Comparison of ENCODE assay signal across 12 mouse cellular contexts in the genomic region with DNA sequence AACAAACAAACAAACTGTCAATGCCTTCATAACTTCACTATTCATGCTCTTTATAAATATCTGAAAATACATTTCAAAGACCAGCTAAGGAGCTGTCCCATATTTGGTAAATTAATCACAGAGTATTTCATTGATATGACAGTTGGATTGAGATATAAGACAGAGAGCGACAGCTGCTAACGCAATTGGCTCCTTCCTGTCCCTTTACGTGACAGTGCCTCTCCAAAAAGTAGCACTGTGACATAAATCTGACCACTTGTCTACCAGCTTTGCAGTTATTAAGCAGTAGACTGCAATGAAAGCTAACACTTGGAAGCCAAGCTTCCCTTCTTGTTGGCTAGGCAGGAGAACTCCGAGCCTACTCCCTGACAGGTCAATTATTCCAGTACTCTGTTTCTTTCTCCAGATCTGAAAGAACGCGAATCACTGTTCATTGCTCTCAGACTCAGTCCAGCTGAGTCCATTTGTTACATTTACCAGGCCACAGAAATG.
"Had no signal": no experiment of that assay in that cellular context is flagged by ENCODE, and none has a peak within 500 bp of the region (broad histone marks: within the 10 kb centered on the region; RNA-seq: fewer than 3 reads in every experiment).

No protein-coding gene starts in this region.

- H3K27me3 ChIP-seq: limb, embryonic 12.5 days; midbrain, embryonic 13.5 days; neural tube, embryonic 15.5 days had no signal

- H3K9ac ChIP-seq: limb, embryonic 12.5 days; liver, embryonic 14.5 days; midbrain, embryonic 13.5 days; neural tube, embryonic 15.5 days had no signal

- ATAC-seq: intestine, embryonic 16.5 days; midbrain, embryonic 13.5 days had no signal

- H3K4me3 ChIP-seq: left cerebral cortex, adult 2 months; limb, embryonic 12.5 days; midbrain, embryonic 13.5 days; myocyte; neural tube, embryonic 15.5 days had no signal

- H3K36me3 ChIP-seq: midbrain, embryonic 13.5 days; neural tube, embryonic 15.5 days had no signal

- H3K4me1 ChIP-seq: midbrain, embryonic 13.5 days; neural tube, embryonic 15.5 days had no signal

- H3K27ac ChIP-seq: left cerebral cortex, adult 2 months; limb, embryonic 12.5 days; liver, embryonic 14.5 days; midbrain, embryonic 13.5 days; neural tube, embryonic 15.5 days had no signal

- H3K9me3 ChIP-seq: limb, embryonic 12.5 days; midbrain, embryonic 13.5 days; neural tube, embryonic 15.5 days had no signal

- H3K4me2 ChIP-seq: limb, embryonic 12.5 days; midbrain, embryonic 13.5 days; neural tube, embryonic 15.5 days had no signal

- DNase-seq: kidney, adult 9 months; lung, adult 18-20 months; right cerebral cortex, postnatal 4 days; spleen, adult 18-20 months; thymus, postnatal 36 days had no signal
